Mouse (Mus musculus): ENCODE results near the gene Tspan2. TPM values are rescaled to one million over a fixed set of nuclear protein-coding genes. Genes with fewer than 3 reads are reported as not detected.

Gene Tspan2
- polyA plus RNA-seq, 1 experiment from 2014 or later: 9.1 TPM

GRCm38 (mm10) chr3:102708599-102708998, 25.7 kb upstream of the Tspan2 start:
- ATAC-seq: no peak
- H3K4me1 ChIP-seq (replicated peaks; ENCODE audit: control insufficient read depth, insufficient read depth, low read length): 0 out of 2 replicates have a peak, but pooled peaks cover 2% of the 10 kb centered on the region
- H3K4me2 ChIP-seq (ENCODE audit: low read length): no peak overlapping the region
- H3K9me3 ChIP-seq (ENCODE audit: control insufficient read depth, low read length): no peaks in the 10 kb centered on the region
- no peak overlapping the region for H3K4me3 ChIP-seq (replicated peaks; ENCODE audit: low read length)
- 62% methylated on average over 9 of the region's 9 CpGs for WGBS
- no peak overlapping the region for H3K27ac ChIP-seq (ENCODE audit: low read length)
- H3K27me3 ChIP-seq (replicated peaks; ENCODE audit: control insufficient read depth, insufficient read depth, low read length): no peaks in the 10 kb centered on the region
- no peaks in the 10 kb centered on the region for H3K36me3 ChIP-seq (ENCODE audit: control insufficient read depth, insufficient read depth)
- H3K9ac ChIP-seq (replicated peaks; ENCODE audit: low read depth, low read length): no peak overlapping the region

GRCm38 (mm10) chr3:102715066-102715584, 19.2 kb upstream of the Tspan2 start:
- H3K4me3 ChIP-seq (replicated peaks; ENCODE audit: low read length): no peak overlapping the region
- whole genome bisulfite sequencing: 38% methylated on average over 11 of the region's 11 CpGs

GRCm38 (mm10) chr3:102715839-102716238, 18.5 kb upstream of the Tspan2 start:
- WGBS: 95% methylated on average over 8 of the region's 8 CpGs
- Histone ChIP-seq H3K9ac (replicated peaks; ENCODE audit: low read depth, low read length) (no peak overlapping the region), H3K27me3 (replicated peaks; ENCODE audit: control insufficient read depth, insufficient read depth, low read length) (no peaks in the 10 kb centered on the region), H3K9me3 (ENCODE audit: control insufficient read depth, low read length) (no peaks in the 10 kb centered on the region), H3K4me2 (ENCODE audit: low read length) (no peak overlapping the region), H3K4me1 (replicated peaks; ENCODE audit: control insufficient read depth, insufficient read depth, low read length) (no peaks in the 10 kb centered on the region), H3K36me3 (ENCODE audit: control insufficient read depth, insufficient read depth) (no peaks in the 10 kb centered on the region), H3K4me3 (replicated peaks; ENCODE audit: low read length) (no peak overlapping the region), H3K27ac (ENCODE audit: low read length) (no peak overlapping the region)
- no peak for ATAC-seq

More at GRCm38 (mm10) chr3:102715066-102715584, 19.2 kb upstream of the Tspan2 start:
- H3K9me3 ChIP-seq (ENCODE audit: control insufficient read depth, low read length): no peaks in the 10 kb centered on the region
- peak; percentile 76 for ATAC-seq
- no peaks in the 10 kb centered on the region for H3K4me1 ChIP-seq (replicated peaks; ENCODE audit: control insufficient read depth, insufficient read depth, low read length)
- no peak overlapping the region for H3K27ac ChIP-seq (ENCODE audit: low read length)
- no peak overlapping the region for H3K9ac ChIP-seq (replicated peaks; ENCODE audit: low read depth, low read length)
- no peak overlapping the region for H3K4me2 ChIP-seq (ENCODE audit: low read length)
- H3K27me3 ChIP-seq (replicated peaks; ENCODE audit: control insufficient read depth, insufficient read depth, low read length): no peaks in the 10 kb centered on the region
- no peaks in the 10 kb centered on the region for H3K36me3 ChIP-seq (ENCODE audit: control insufficient read depth, insufficient read depth)

- Histone ChIP-seq H3K4me2 (ENCODE audit: low read length) (no peak overlapping the region), H3K9ac (replicated peaks; ENCODE audit: low read depth, low read length) (no peak overlapping the region), H3K4me3 (replicated peaks; ENCODE audit: low read length) (no peak overlapping the region), H3K4me1 (replicated peaks; ENCODE audit: control insufficient read depth, insufficient read depth, low read length) (no peaks in the 10 kb centered on the region), H3K27me3 (replicated peaks; ENCODE audit: control insufficient read depth, insufficient read depth, low read length) (no peaks in the 10 kb centered on the region), H3K9me3 (ENCODE audit: control insufficient read depth, low read length) (no peaks in the 10 kb centered on the region), H3K27ac (ENCODE audit: low read length) (no peak overlapping the region), H3K36me3 (ENCODE audit: control insufficient read depth, insufficient read depth) (no peaks in the 10 kb centered on the region)
- WGBS: 65% methylated on average over 3 of the region's 3 CpGs
- no peak for ATAC-seq
These were observed 16.6 kb upstream of the Tspan2 start for GRCm38 (mm10) chr3:102717586-102718285.

- Histone ChIP-seq H3K27ac (ENCODE audit: low read length) (no peak overlapping the region), H3K9me3 (ENCODE audit: control insufficient read depth, low read length) (no peaks in the 10 kb centered on the region), H3K27me3 (replicated peaks; ENCODE audit: control insufficient read depth, insufficient read depth, low read length) (no peaks in the 10 kb centered on the region), H3K4me2 (ENCODE audit: low read length) (no peak overlapping the region), H3K4me1 (replicated peaks; ENCODE audit: control insufficient read depth, insufficient read depth, low read length) (no peaks in the 10 kb centered on the region), H3K9ac (replicated peaks; ENCODE audit: low read depth, low read length) (no peak overlapping the region), H3K36me3 (ENCODE audit: control insufficient read depth, insufficient read depth) (no peaks in the 10 kb centered on the region), H3K4me3 (replicated peaks; ENCODE audit: low read length) (no peak overlapping the region)
- ATAC-seq: no peak
- 76% methylated on average over 4 of the region's 4 CpGs for WGBS
These were observed 11.2 kb upstream of the Tspan2 start for GRCm38 (mm10) chr3:102723154-102723553.

GRCm38 (mm10) chr3:102723841-102724570, 10.3 kb upstream of the Tspan2 start:
- Histone ChIP-seq H3K4me1 (replicated peaks; ENCODE audit: control insufficient read depth, insufficient read depth, low read length) (no peaks in the 10 kb centered on the region), H3K27ac (ENCODE audit: low read length) (no peak overlapping the region), H3K9ac (replicated peaks; ENCODE audit: low read depth, low read length) (no peak overlapping the region), H3K4me2 (ENCODE audit: low read length) (no peak overlapping the region), H3K36me3 (ENCODE audit: control insufficient read depth, insufficient read depth) (no peaks in the 10 kb centered on the region), H3K9me3 (ENCODE audit: control insufficient read depth, low read length) (no peaks in the 10 kb centered on the region), H3K27me3 (replicated peaks; ENCODE audit: control insufficient read depth, insufficient read depth, low read length) (no peaks in the 10 kb centered on the region), H3K4me3 (replicated peaks; ENCODE audit: low read length) (no peak overlapping the region)
- 63% methylated on average over 6 of the region's 6 CpGs for WGBS
- ATAC-seq: no peak

GRCm38 (mm10) chr3:102724798-102725459, 9.4 kb upstream of the Tspan2 start:
- Histone ChIP-seq H3K27ac (ENCODE audit: low read length) (no peak overlapping the region), H3K36me3 (ENCODE audit: control insufficient read depth, insufficient read depth) (no peaks in the 10 kb centered on the region), H3K9ac (replicated peaks; ENCODE audit: low read depth, low read length) (no peak overlapping the region), H3K27me3 (replicated peaks; ENCODE audit: control insufficient read depth, insufficient read depth, low read length) (no peaks in the 10 kb centered on the region), H3K4me3 (replicated peaks; ENCODE audit: low read length) (no peak overlapping the region), H3K4me2 (ENCODE audit: low read length) (no peak overlapping the region), H3K9me3 (ENCODE audit: control insufficient read depth, low read length) (no peaks in the 10 kb centered on the region), H3K4me1 (replicated peaks; ENCODE audit: control insufficient read depth, insufficient read depth, low read length) (no peaks in the 10 kb centered on the region)
- 78% methylated on average over 7 of the region's 7 CpGs for WGBS
- ATAC-seq: no peak

- H3K9ac ChIP-seq (replicated peaks; ENCODE audit: low read depth, low read length): no peak overlapping the region
- WGBS: 58% methylated on average over 5 of the region's 5 CpGs
- no peak overlapping the region for H3K27ac ChIP-seq (ENCODE audit: low read length)
- ATAC-seq: no peak
- no peaks in the 10 kb centered on the region for H3K36me3 ChIP-seq (ENCODE audit: control insufficient read depth, insufficient read depth)
- H3K4me2 ChIP-seq (ENCODE audit: low read length): no peak overlapping the region
- no peaks in the 10 kb centered on the region for H3K9me3 ChIP-seq (ENCODE audit: control insufficient read depth, low read length)
- no peak overlapping the region for H3K4me3 ChIP-seq (replicated peaks; ENCODE audit: low read length)
- H3K4me1 ChIP-seq (replicated peaks; ENCODE audit: control insufficient read depth, insufficient read depth, low read length): peaks cover 3% of the 10 kb centered on the region
- no peaks in the 10 kb centered on the region for H3K27me3 ChIP-seq (replicated peaks; ENCODE audit: control insufficient read depth, insufficient read depth, low read length)
These were observed 4.9 kb upstream of the Tspan2 start for GRCm38 (mm10) chr3:102729416-102729815.

- no peaks in the 10 kb centered on the region for H3K36me3 ChIP-seq (ENCODE audit: control insufficient read depth, insufficient read depth)
- H3K4me1 ChIP-seq (replicated peaks; ENCODE audit: control insufficient read depth, insufficient read depth, low read length): peaks cover 10% of the 10 kb centered on the region
- 63% methylated on average over 3 of the region's 3 CpGs for WGBS
- no peak for ATAC-seq
- H3K9ac ChIP-seq (replicated peaks; ENCODE audit: low read depth, low read length): no peak overlapping the region
- no peaks in the 10 kb centered on the region for H3K9me3 ChIP-seq (ENCODE audit: control insufficient read depth, low read length)
- H3K27me3 ChIP-seq (replicated peaks; ENCODE audit: control insufficient read depth, insufficient read depth, low read length): no peaks in the 10 kb centered on the region
- H3K4me2 ChIP-seq (ENCODE audit: low read length): no peak overlapping the region
- H3K27ac ChIP-seq (ENCODE audit: low read length): no peak overlapping the region
- H3K4me3 ChIP-seq (replicated peaks; ENCODE audit: low read length): no peak overlapping the region
These were observed 3.2 kb upstream of the Tspan2 start for GRCm38 (mm10) chr3:102731112-102731511.
